Mouse (Mus musculus): ENCODE measurements around the gene P2rx4.

Gene P2rx4

GRCm38 (mm10) chr5:122703574-122703973 is 3.8 kb upstream of the P2rx4 start:
- no peak for DNase-seq (ENCODE audit: low read depth, low spot score)

GRCm38 (mm10) chr5:122704571-122704970 is 2.8 kb upstream of the P2rx4 start:
- no peak for DNase-seq (ENCODE audit: low read depth, low spot score)

GRCm38 (mm10) chr5:122705174-122705573 is 2.2 kb upstream of the P2rx4 start:
- DNase-seq (ENCODE audit: low read depth, low spot score): no peak

- no peak for DNase-seq (ENCODE audit: low read depth, low spot score)
These were observed 448 bp upstream of the P2rx4 start for GRCm38 (mm10) chr5:122706917-122707275.

- DNase-seq (ENCODE audit: low read depth, low spot score): no peak
These were observed 1.5 kb downstream of the P2rx4 start for GRCm38 (mm10) chr5:122708819-122709218.

GRCm38 (mm10) chr5:122715723-122716122 is 8.4 kb downstream of the P2rx4 start:
- no peak for DNase-seq (ENCODE audit: low read depth, low spot score)

GRCm38 (mm10) chr5:122716793-122717192 is 9.4 kb downstream of the P2rx4 start:
- no peak for DNase-seq (ENCODE audit: low read depth, low spot score)

- no peak for DNase-seq (ENCODE audit: low read depth, low spot score)
These were observed 11.1 kb downstream of the P2rx4 start for GRCm38 (mm10) chr5:122718400-122718799.

- no peak for DNase-seq (ENCODE audit: low read depth, low spot score)
These were observed 11.8 kb downstream of the P2rx4 start for GRCm38 (mm10) chr5:122719168-122719567.

- DNase-seq (ENCODE audit: low read depth, low spot score): no peak
These were observed 18.1 kb downstream of the P2rx4 start for GRCm38 (mm10) chr5:122725453-122725852.

GRCm38 (mm10) chr5:122726068-122726467 is 18.7 kb downstream of the P2rx4 start:
- peak; percentile 65 for DNase-seq (ENCODE audit: low read depth, low spot score)

- DNase-seq (ENCODE audit: low read depth, low spot score): no peak
These were observed 19.3 kb downstream of the P2rx4 start for GRCm38 (mm10) chr5:122726595-122726994.

GRCm38 (mm10) chr5:122727096-122727495 is 19.8 kb downstream of the P2rx4 start:
- no peak for DNase-seq (ENCODE audit: low read depth, low spot score)

- DNase-seq (ENCODE audit: low read depth, low spot score): no peak
These were observed 23.4 kb downstream of the P2rx4 start for GRCm38 (mm10) chr5:122730776-122731175.

GRCm38 (mm10) chr5:122731321-122731720 is 24.0 kb downstream of the P2rx4 start:
- DNase-seq (ENCODE audit: low read depth, low spot score): peak; percentile 54

- no peak for DNase-seq (ENCODE audit: low read depth, low spot score)
These were observed 24.8 kb downstream of the P2rx4 start for GRCm38 (mm10) chr5:122731991-122732673.

GRCm38 (mm10) chr5:122733881-122734280 is 26.5 kb downstream of the P2rx4 start:
- no peak for DNase-seq (ENCODE audit: low read depth, low spot score)

GRCm38 (mm10) chr5:122735853-122736252 is 28.5 kb downstream of the P2rx4 start:
- DNase-seq (ENCODE audit: low read depth, low spot score): no peak

- DNase-seq (ENCODE audit: low read depth, low spot score): no peak
These were observed 29.4 kb downstream of the P2rx4 start for GRCm38 (mm10) chr5:122736761-122737160.

- DNase-seq (ENCODE audit: low read depth, low spot score): no peak
These were observed 36.6 kb downstream of the P2rx4 start for GRCm38 (mm10) chr5:122743880-122744422.

GRCm38 (mm10) chr5:122747950-122748349 is 40.6 kb downstream of the P2rx4 start:
- DNase-seq (ENCODE audit: low read depth, low spot score): no peak

GRCm38 (mm10) chr5:122754477-122754876 is 47.1 kb downstream of the P2rx4 start:
- no peak for DNase-seq (ENCODE audit: low read depth, low spot score)

GRCm38 (mm10) chr5:122755620-122756019 is 48.3 kb downstream of the P2rx4 start:
- no peak for DNase-seq (ENCODE audit: low read depth, low spot score)

- no peak for DNase-seq (ENCODE audit: low read depth, low spot score)
These were observed 48.8 kb downstream of the P2rx4 start for GRCm38 (mm10) chr5:122756144-122756543.
